Mouse (Mus musculus): ENCODE measurements around the gene Rad51b. TPM values are rescaled to one million over a fixed set of nuclear protein-coding genes. Genes with fewer than 3 reads are reported as not detected.

The Rad51b gene
- polyA plus RNA-seq, 1 experiment: 13.8 TPM

DNA sequence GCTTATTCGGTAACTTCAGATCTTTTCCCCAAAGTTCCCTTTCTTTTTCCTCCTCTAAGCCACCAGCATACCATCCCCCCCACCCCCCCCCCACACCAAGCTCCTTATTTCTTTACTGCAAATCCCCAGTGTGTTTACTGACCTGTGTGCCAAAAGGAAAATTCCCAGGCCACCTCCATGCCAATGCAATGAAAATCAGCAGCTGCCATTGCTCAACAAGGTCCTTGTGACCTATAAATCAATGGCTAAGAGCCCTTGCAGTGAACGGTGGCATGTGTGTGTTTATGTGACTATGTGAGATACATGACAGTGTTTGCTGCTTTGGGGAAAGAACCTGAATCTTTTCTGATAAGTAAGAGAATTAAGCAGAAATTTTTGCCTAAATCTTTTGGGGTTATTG lies 301.8 kb downstream of the Rad51b start:
- Histone ChIP-seq H3K9ac (ENCODE audit: low read depth, poor library complexity, severe bottlenecking) (no peak overlapping the region), H3K27ac (ENCODE audit: insufficient read depth, low read length) (no peak overlapping the region), H3K9me3 (replicated peaks; ENCODE audit: control insufficient read depth, insufficient read depth, low read length, poor library complexity, severe bottlenecking) (no peaks in the 10 kb centered on the region), H3K36me3 (ENCODE audit: control insufficient read depth, insufficient read depth, low read length, poor library complexity, severe bottlenecking) (no peaks in the 10 kb centered on the region), H3K4me1 (ENCODE audit: control insufficient read depth, insufficient read depth, low read length) (no peaks in the 10 kb centered on the region), H3K27me3 (ENCODE audit: control insufficient read depth, insufficient read depth, low read length, poor library complexity, severe bottlenecking) (no peaks in the 10 kb centered on the region), H3K4me3 (ENCODE audit: low read depth, low read length) (no peak overlapping the region)
- TF ChIP-seq CTCF (IDR thresholded peaks at IDR 0.05; ENCODE audit: low read depth, low read length): no peak
- TF ChIP-seq POLR2A (IDR thresholded peaks at IDR 0.05; ENCODE audit: insufficient read depth, low read length): no peak
- TF ChIP-seq EP300 (IDR thresholded peaks at IDR 0.05; ENCODE audit: insufficient read depth, low read depth, low read length): no peak

GRCm38 (mm10) chr12:79600149-79600769 lies 303.2 kb downstream of the Rad51b start:
- Histone ChIP-seq H3K9ac (ENCODE audit: low read depth, poor library complexity, severe bottlenecking) (no peak overlapping the region), H3K4me3 (ENCODE audit: low read depth, low read length) (no peak overlapping the region), H3K9me3 (replicated peaks; ENCODE audit: control insufficient read depth, insufficient read depth, low read length, poor library complexity, severe bottlenecking) (no peaks in the 10 kb centered on the region), H3K27ac (ENCODE audit: insufficient read depth, low read length) (no peak overlapping the region), H3K27me3 (ENCODE audit: control insufficient read depth, insufficient read depth, low read length, poor library complexity, severe bottlenecking) (no peaks in the 10 kb centered on the region), H3K4me1 (ENCODE audit: control insufficient read depth, insufficient read depth, low read length) (no peaks in the 10 kb centered on the region), H3K36me3 (ENCODE audit: control insufficient read depth, insufficient read depth, low read length, poor library complexity, severe bottlenecking) (no peaks in the 10 kb centered on the region)
- TF ChIP-seq EP300 (IDR thresholded peaks at IDR 0.05; ENCODE audit: insufficient read depth, low read depth, low read length) (no peak), POLR2A (IDR thresholded peaks at IDR 0.05; ENCODE audit: insufficient read depth, low read length) (no peak), CTCF (IDR thresholded peaks at IDR 0.05; ENCODE audit: low read depth, low read length) (no peak)

GRCm38 (mm10) chr12:79602641-79603040 lies 305.6 kb downstream of the Rad51b start:
- Histone ChIP-seq H3K36me3 (ENCODE audit: control insufficient read depth, insufficient read depth, low read length, poor library complexity, severe bottlenecking) (no peaks in the 10 kb centered on the region), H3K4me3 (ENCODE audit: low read depth, low read length) (no peak overlapping the region), H3K9ac (ENCODE audit: low read depth, poor library complexity, severe bottlenecking) (no peak overlapping the region), H3K9me3 (replicated peaks; ENCODE audit: control insufficient read depth, insufficient read depth, low read length, poor library complexity, severe bottlenecking) (no peaks in the 10 kb centered on the region), H3K27me3 (ENCODE audit: control insufficient read depth, insufficient read depth, low read length, poor library complexity, severe bottlenecking) (no peaks in the 10 kb centered on the region), H3K4me1 (ENCODE audit: control insufficient read depth, insufficient read depth, low read length) (no peaks in the 10 kb centered on the region), H3K27ac (ENCODE audit: insufficient read depth, low read length) (no peak overlapping the region)
- TF ChIP-seq CTCF (IDR thresholded peaks at IDR 0.05; ENCODE audit: low read depth, low read length): no peak
- TF ChIP-seq EP300 (IDR thresholded peaks at IDR 0.05; ENCODE audit: insufficient read depth, low read depth, low read length): no peak

DNA sequence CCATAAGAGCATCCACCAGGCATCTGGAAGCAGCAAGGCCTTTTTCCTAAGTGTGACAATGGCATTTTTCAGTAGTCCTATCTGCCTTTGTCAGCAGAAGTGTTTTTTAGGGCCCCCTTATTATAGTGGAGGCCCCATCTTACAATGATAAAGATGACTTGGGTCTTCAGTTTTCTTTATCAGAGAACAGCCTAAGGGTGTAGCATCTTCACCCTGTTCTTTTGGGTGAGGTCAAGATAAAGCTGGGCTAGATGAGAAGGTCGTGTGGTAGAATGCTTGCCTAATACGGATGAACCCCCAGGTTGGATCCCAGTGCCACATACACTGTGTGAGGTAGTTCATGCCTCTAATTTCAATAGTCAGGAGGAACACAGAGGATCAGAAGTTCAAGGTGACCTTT lies 307.8 kb downstream of the Rad51b start:
- H3K4me3 ChIP-seq (ENCODE audit: low read depth, low read length): no peak overlapping the region
- no peaks in the 10 kb centered on the region for H3K36me3 ChIP-seq (ENCODE audit: control insufficient read depth, insufficient read depth, low read length, poor library complexity, severe bottlenecking)
- H3K27me3 ChIP-seq (ENCODE audit: control insufficient read depth, insufficient read depth, low read length, poor library complexity, severe bottlenecking): no peaks in the 10 kb centered on the region
- H3K9ac ChIP-seq (ENCODE audit: low read depth, poor library complexity, severe bottlenecking): no peak overlapping the region
- no peaks in the 10 kb centered on the region for H3K9me3 ChIP-seq (replicated peaks; ENCODE audit: control insufficient read depth, insufficient read depth, low read length, poor library complexity, severe bottlenecking)
- H3K4me1 ChIP-seq (ENCODE audit: control insufficient read depth, insufficient read depth, low read length): no peaks in the 10 kb centered on the region
- TF ChIP-seq CTCF (IDR thresholded peaks at IDR 0.05; ENCODE audit: low read depth, low read length) (no peak), POLR2A (IDR thresholded peaks at IDR 0.05; ENCODE audit: insufficient read depth, low read length) (no peak), EP300 (IDR thresholded peaks at IDR 0.05; ENCODE audit: insufficient read depth, low read depth, low read length) (no peak)
- no peak overlapping the region for H3K27ac ChIP-seq (ENCODE audit: insufficient read depth, low read length)

DNA sequence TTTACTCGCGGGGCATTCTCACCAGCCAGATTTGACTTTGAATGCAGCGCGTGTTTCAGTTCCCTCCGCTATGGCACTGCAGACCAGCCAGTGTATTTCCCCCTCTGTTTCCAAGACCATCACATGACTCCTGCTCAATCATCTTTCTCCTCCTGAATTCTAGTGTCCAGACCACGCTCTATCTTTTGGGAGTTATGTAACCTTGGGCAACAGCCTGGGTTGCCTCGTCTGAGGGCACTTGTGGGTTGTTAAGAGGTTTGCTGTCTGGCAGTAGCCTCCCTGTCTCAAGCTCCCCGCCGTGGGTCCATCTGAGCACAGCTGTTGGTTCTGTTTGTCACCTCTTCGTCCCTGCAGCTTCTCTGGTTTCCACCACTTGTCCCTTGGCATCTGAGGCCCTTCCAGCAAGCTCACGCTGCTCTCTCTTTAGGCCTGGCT lies 309.1 kb downstream of the Rad51b start:
- H3K27me3 ChIP-seq (ENCODE audit: control insufficient read depth, insufficient read depth, low read length, poor library complexity, severe bottlenecking): no peaks in the 10 kb centered on the region
- no peak overlapping the region for H3K9ac ChIP-seq (ENCODE audit: low read depth, poor library complexity, severe bottlenecking)
- H3K4me1 ChIP-seq (ENCODE audit: control insufficient read depth, insufficient read depth, low read length): no peaks in the 10 kb centered on the region
- no peaks in the 10 kb centered on the region for H3K36me3 ChIP-seq (ENCODE audit: control insufficient read depth, insufficient read depth, low read length, poor library complexity, severe bottlenecking)
- no peak overlapping the region for H3K4me3 ChIP-seq (ENCODE audit: low read depth, low read length)
- TF ChIP-seq CTCF (IDR thresholded peaks at IDR 0.05; ENCODE audit: low read depth, low read length): no peak
- no peak for TF ChIP-seq POLR2A (IDR thresholded peaks at IDR 0.05; ENCODE audit: insufficient read depth, low read length)
- no peak for TF ChIP-seq EP300 (IDR thresholded peaks at IDR 0.05; ENCODE audit: insufficient read depth, low read depth, low read length)
- H3K9me3 ChIP-seq (replicated peaks; ENCODE audit: control insufficient read depth, insufficient read depth, low read length, poor library complexity, severe bottlenecking): no peaks in the 10 kb centered on the region
- H3K27ac ChIP-seq (ENCODE audit: insufficient read depth, low read length): no peak overlapping the region

DNA sequence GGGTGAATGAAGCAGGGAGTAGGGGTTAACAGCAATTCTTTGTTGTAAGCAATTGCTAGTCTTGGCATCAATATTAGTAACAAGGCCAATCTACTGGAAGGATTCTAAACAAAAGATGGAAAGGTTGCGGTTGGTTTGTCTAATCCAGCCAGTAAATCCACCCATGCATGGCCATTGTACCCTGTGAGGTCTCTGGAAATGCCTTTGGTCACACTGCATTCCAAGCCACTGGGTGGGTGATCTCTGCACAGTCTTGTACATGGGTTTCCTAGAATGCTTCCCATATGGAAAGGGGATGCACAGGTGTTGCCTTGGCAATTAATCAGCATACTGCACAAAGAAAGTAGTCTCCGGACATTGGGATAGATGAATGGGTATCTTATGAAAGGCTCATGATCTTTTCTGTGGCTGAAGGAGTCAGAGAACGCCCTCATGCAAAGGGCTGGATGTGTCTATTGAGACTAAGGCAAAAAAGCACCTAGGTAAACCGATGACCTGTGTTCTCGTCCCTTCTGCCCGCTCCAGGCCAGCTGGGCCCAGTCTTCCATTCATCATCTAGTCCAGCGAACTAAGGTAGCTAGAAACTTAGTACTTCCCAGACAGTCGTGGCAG lies 312.4 kb downstream of the Rad51b start:
- Histone ChIP-seq H3K36me3 (ENCODE audit: control insufficient read depth, insufficient read depth, low read length, poor library complexity, severe bottlenecking) (no peaks in the 10 kb centered on the region), H3K4me3 (ENCODE audit: low read depth, low read length) (no peak overlapping the region), H3K4me1 (ENCODE audit: control insufficient read depth, insufficient read depth, low read length) (no peaks in the 10 kb centered on the region), H3K27me3 (ENCODE audit: control insufficient read depth, insufficient read depth, low read length, poor library complexity, severe bottlenecking) (no peaks in the 10 kb centered on the region), H3K9ac (ENCODE audit: low read depth, poor library complexity, severe bottlenecking) (no peak overlapping the region), H3K9me3 (replicated peaks; ENCODE audit: control insufficient read depth, insufficient read depth, low read length, poor library complexity, severe bottlenecking) (no peaks in the 10 kb centered on the region), H3K27ac (ENCODE audit: insufficient read depth, low read length) (no peak overlapping the region)
- TF ChIP-seq EP300 (IDR thresholded peaks at IDR 0.05; ENCODE audit: insufficient read depth, low read depth, low read length): no peak
- no peak for TF ChIP-seq CTCF (IDR thresholded peaks at IDR 0.05; ENCODE audit: low read depth, low read length)
- TF ChIP-seq POLR2A (IDR thresholded peaks at IDR 0.05; ENCODE audit: insufficient read depth, low read length): no peak
